Mouse (Mus musculus) layer of hippocampus, adult 2 months (tissue): ENCODE data around the gene Bend7. TPM values are rescaled to one million over a fixed set of nuclear protein-coding genes. Genes with fewer than 3 reads are reported as not detected.

Experiments
- DNase-seq, 2 experiments: peaks; one replicate each; pipeline ENCODE4 v3.0.0; 2022; ENCODE audit warnings: low spot score in 2 of 2
- H3K27ac ChIP-seq: fragments of 200-600 bp; 2 replicates; pipeline ENCODE4 v1.8.1; 2022
- H3K4me3 ChIP-seq: fragments of 200-600 bp; 2 replicates; pipeline ENCODE4 v1.8.1; 2022; ENCODE audit warnings: mild to moderate bottlenecking
- CTCF ChIP-seq: fragments of 200-600 bp; conservative IDR thresholded peaks from 2 replicates; pipeline ENCODE4 v1.8.1; 2022; ENCODE audit warnings: antibody characterized with exemption, mild to moderate bottlenecking, moderate library complexity
- total RNA-seq, 2 experiments: library from RNA; stranded (reverse); gene quantifications; 2 replicates each; pipeline ENCODE4 v1.2.3; 2021

Gene Bend7
- total RNA-seq, 2 experiments from 2014 or later: 1.7 to 2.3 TPM

DNA sequence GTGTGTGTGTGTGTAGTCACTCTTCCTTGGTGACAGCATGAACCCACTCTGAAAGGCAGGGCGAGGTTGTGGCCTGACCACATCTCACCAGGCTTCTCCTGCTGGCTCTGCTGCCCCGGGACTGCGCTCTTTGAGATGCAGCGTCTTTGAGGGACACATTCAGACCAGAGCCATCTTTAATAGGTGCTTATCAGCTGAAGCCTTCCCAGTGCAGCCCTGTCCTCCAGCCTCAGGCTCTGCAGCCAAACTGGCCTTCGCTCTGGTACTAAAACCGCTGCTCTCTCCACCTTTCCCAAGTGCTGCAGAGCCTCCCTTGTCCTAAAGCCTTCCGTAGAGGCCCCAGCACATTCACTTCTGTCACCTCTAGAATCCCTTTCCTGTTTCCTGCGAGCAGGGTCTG, 74.0 kb downstream of the Bend7 start:
- no peak for DNase-seq
- no peak for TF ChIP-seq CTCF
- no peak overlapping the region for H3K27ac ChIP-seq
- no peak overlapping the region for H3K4me3 ChIP-seq

DNA sequence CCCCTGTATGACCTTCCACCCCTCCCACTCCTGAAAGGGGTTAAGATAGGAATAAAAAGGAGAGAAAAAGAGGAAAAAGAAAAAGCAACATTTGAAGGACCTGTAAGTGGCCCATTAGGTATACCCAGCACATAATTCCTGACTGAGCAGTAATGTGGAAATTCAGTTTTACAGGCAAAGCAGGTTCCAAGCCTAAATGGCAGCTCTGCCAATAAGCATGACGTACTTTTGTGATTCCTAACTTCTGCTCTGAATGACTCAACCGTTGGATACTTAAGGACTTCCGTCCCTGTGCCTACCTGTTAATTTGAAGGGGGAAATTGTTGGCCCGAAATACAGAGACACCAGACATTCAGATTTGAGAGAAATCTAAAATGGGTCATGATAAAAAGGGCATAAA, 74.9 kb downstream of the Bend7 start:
- DNase-seq: no peak
- Histone ChIP-seq H3K4me3 (no peak overlapping the region), H3K27ac (no peak overlapping the region)
- no peak for TF ChIP-seq CTCF

DNA sequence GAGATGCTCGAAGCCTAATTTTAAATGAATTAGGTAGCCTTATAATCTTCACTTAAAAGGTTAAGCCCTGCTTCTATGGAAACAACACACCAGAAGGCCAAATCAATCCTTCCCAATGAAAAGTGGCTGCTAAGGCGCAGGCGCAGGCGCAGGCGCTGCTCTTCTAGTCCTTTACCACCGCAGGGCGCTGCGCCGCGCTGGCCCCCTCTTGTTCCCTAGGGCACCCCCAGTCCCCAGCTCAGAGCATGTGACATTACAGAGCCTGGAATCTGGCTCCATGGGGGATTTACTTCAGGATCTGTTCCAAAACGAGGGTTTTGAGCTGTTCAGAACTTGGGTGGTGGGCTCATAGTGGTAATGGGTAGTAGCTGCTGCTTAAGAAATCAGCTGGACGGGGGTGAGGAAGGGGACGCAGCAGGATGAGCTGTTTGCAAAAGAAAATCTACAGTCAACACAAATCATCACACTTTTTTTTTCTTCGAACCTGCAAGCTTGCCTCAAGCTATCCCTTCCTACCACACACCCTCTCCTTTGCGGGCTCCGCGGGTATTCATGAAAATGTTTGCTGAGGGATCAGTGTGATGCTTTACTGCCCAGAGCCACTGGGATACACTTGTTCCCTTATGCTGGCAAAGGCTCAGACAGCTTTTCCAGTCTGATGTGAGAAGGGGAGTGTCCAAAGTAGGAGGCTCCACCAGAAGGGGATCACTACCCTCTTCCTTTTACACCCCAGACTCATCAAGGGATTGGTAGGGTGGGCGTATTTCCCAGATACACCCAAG, 85.0 kb downstream of the Bend7 start:
- peak; percentile 30; the same call in 1 of the 2 replicates for TF ChIP-seq CTCF

GRCm38 (mm10) chr2:4816308-4816707, 98.7 kb downstream of the Bend7 start:
- no peak for DNase-seq
- TF ChIP-seq CTCF: no peak
- Histone ChIP-seq H3K27ac (no peak overlapping the region), H3K4me3 (no peak overlapping the region)

More for the DNA sequence above, 85.0 kb downstream of the Bend7 start:
- no peak overlapping the region for H3K27ac ChIP-seq
- H3K4me3 ChIP-seq: no peak overlapping the region
- DNase-seq: no peak

DNA sequence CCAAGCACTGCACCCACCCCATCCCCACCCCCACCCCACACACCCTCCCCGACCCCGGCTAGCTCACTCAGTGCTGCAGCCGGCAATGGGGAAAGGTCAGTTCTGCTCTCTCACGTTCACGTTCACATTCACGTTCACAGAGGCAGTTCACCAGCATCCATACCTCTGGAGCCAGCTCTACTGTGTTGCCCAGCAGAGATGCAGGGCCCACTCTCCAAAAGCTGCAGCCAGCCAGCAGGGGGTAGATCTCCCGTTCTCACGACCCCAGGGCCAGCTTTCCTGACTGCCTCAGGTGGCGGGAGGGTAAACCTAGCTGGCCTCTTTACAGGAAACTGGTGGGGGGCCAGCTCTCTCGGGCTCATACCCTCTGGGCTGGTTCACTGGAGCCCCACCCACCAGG, 100.0 kb downstream of the Bend7 start:
- no peak for DNase-seq
- TF ChIP-seq CTCF: no peak
- Histone ChIP-seq H3K27ac (no peak overlapping the region), H3K4me3 (no peak overlapping the region)

GRCm38 (mm10) chr2:4820230-4820629, 102.6 kb downstream of the Bend7 start:
- H3K27ac ChIP-seq: no peak overlapping the region
- H3K4me3 ChIP-seq: no peak overlapping the region
- no peak for DNase-seq
- no peak for TF ChIP-seq CTCF

DNA sequence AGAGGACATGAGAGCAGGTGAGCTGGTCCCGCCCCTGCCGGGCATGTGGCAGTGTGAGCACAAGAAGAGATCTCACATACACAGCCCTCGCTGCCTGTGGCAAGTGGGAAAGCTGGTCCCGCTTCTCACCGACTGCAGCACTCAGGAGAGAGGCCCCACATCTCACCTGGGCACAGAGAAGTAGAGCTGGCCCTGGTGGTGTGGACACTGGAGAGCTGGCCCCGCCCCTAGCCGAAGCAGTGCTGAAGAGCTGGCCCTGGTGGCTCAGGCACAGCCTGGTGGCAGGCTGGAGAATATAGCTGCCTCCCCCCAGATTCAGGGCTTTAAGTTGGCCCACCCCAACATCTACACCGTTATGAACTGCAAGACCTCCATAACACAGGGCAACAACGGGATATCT, 106.4 kb downstream of the Bend7 start:
- DNase-seq: no peak
- no peak for TF ChIP-seq CTCF
- Histone ChIP-seq H3K4me3 (no peak overlapping the region), H3K27ac (no peak overlapping the region)

GRCm38 (mm10) chr2:4828032-4828431, 110.4 kb downstream of the Bend7 start:
- no peak overlapping the region for H3K4me3 ChIP-seq
- H3K27ac ChIP-seq: no peak overlapping the region
- no peak for TF ChIP-seq CTCF
- no peak for DNase-seq

DNA sequence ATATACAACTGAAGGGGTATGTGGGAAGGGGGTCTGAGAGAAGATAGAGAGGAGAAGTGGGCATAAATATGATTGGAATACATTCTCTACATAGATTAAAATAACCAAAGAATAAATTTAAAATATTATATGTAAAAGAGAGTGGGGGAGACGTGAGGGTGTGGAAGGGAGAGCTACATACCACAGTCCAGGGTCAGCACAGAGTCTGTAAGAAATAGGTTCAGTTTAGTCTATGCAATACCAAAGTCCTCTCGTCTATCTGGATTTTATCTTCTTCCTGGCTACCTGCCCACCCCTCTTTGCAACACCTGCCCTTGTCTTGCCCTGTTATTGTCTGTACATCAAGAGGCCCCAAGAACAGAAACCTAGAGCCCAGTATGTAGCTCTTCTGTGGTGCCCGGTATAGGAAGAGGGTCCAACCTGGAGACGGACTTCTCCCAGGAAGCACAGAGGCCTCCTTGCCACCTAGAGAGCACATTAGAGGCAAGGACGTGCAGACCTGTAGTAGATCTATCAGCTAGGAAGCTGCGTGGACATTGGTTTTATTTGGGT, 110.9 kb downstream of the Bend7 start:
- TF ChIP-seq CTCF: no peak
- H3K27ac ChIP-seq: no peak overlapping the region

GRCm38 (mm10) chr2:4829007-4829406, 111.4 kb downstream of the Bend7 start:
- no peak overlapping the region for H3K4me3 ChIP-seq
- no peak for TF ChIP-seq CTCF
- no peak overlapping the region for H3K27ac ChIP-seq
- no peak for DNase-seq

More for the DNA sequence above, 110.9 kb downstream of the Bend7 start:
- no peak overlapping the region for H3K4me3 ChIP-seq
- no peak for DNase-seq

DNA sequence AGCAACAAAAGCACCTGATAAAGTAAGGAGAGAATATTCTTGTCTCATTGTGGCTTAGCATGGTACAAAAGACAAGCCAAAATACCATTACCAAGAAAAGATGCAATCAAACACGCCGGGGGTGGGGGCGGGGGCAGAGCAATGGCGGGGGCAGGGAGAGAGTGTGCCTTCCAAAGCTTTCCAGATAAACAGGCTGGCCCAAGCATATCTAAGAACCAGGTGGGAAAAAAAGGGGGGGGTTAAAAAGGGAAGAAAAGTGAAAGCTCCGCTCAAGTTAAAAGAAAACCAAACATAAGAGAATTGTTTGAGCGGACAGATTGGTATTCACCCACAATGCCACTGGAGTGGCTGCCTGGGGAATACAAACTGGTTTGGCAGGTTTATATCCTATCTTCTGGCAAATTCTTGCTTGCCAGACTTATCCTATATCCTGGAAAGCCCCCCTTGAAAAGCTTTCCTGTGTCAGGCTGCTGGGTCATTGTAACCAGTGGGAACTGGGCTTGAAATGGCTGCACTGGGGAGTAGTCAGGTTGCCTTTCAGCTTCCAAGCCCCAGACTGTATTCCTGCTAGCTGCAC, 111.9 kb downstream of the Bend7 start:
- no peak for DNase-seq
- no peak overlapping the region for H3K27ac ChIP-seq
- TF ChIP-seq CTCF: no peak
- H3K4me3 ChIP-seq: no peak overlapping the region

DNA sequence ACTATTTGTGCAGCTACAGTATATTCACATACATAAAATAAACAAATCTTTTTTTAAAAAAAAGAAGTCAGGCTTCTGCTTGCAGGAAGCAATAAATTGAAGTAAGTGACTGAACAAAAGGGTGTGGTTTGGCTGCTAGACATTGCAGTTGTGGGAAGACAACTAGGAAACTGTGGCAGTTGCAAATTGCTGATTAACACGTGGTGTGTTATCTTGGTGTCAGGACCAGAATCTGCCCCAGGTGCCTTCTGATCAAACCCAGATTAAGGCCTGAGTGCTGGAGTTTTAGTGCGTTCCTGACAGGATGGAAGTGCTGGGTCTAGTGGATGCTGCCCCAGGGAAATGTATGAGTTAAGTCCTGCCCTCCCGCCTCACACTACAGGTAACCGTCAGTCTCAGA, 113.9 kb downstream of the Bend7 start:
- no peak for TF ChIP-seq CTCF
- no peak for DNase-seq
- H3K27ac ChIP-seq: no peak overlapping the region
- H3K4me3 ChIP-seq: no peak overlapping the region

DNA sequence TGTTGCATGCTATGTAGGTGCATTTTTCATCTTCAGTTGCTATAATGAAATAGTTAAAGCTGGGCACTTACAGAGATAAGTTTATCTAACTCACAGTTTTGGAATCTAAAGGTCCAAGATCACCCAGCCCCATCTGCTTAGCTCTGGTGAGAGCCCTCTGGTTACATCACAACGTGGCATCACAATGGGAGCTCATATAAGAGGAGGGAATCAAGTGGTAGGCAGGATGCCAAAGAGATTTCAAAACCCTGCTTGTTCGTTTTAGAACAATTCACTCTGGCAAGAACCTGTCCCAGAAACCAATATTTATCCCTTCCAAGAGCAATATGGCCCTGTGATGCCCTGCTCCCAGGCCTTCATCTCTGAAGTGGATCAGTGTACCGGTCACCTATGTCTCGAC, 114.5 kb downstream of the Bend7 start:
- DNase-seq: no peak
- no peak overlapping the region for H3K27ac ChIP-seq
- no peak overlapping the region for H3K4me3 ChIP-seq
- no peak for TF ChIP-seq CTCF

GRCm38 (mm10) chr2:4849449-4849848, 131.8 kb downstream of the Bend7 start:
- Histone ChIP-seq H3K27ac (no peak overlapping the region), H3K4me3 (no peak overlapping the region)
- TF ChIP-seq CTCF: no peak
- DNase-seq: no peak

Other genes starting within 250 kb of the Bend7 start
- gene Prpf18, start 65.7 kb upstream of the Bend7 start, total RNA-seq: 10 to 100 TPM; 48.2 to 50.4 TPM
- 10 to 100 TPM; 19.7 to 21.5 TPM for gene Sephs1, start 163.7 kb downstream of the Bend7 start, total RNA-seq
- 10 to 100 TPM; 90.9 to 91.1 TPM for gene Phyh, start 201.2 kb downstream of the Bend7 start, total RNA-seq